Mouse (Mus musculus) midbrain, embryonic 12.5 days (tissue): ENCODE data around the gene 1110017D15Rik. TPM values are rescaled to one million over a fixed set of nuclear protein-coding genes. Genes with fewer than 3 reads are reported as not detected.
A peak's percentile ranks its signal among the peaks of the same experiment; 100 is the strongest.
"Not testable (repeated sequence)": the region's sequence is repeated elsewhere in the genome, so short reads cannot be mapped to it uniquely, and the experiment has no call there.

Source experiments
- ATAC-seq: fragments of 200-750 bp; cut with Nextera tagmentation; 2 replicates; pipeline ENCODE4 v1.8.0; 2017; ENCODE audit warnings: low read depth, moderate TSS enrichment, moderate library complexity; ENCODE audit not compliant: low FRiP score
- H3K27ac ChIP-seq: fragments of 300-500 bp; sonication (generic); replicated peaks from 2 replicates; pipeline ENCODE4 v1.5.1; 2016; ENCODE audit warnings: mild to moderate bottlenecking
- H3K27me3 ChIP-seq: fragments of 300-500 bp; sonication (generic); 2 replicates; pipeline ENCODE4 v1.6.1; 2016; ENCODE audit warnings: mild to moderate bottlenecking
- H3K36me3 ChIP-seq: fragments of 300-500 bp; sonication (generic); 2 replicates; pipeline ENCODE4 v1.6.1; 2016
- H3K4me1 ChIP-seq: fragments of 300-500 bp; sonication (generic); 2 replicates; pipeline ENCODE4 v1.6.1; 2016
- H3K4me2 ChIP-seq: fragments of 300-500 bp; sonication (generic); replicated peaks from 2 replicates; pipeline ENCODE4 v1.6.1; 2016; ENCODE audit warnings: mild to moderate bottlenecking, moderate library complexity
- H3K4me3 ChIP-seq: fragments of 300-500 bp; sonication (generic); 2 replicates; pipeline ENCODE4 v1.5.1; 2016; ENCODE audit warnings: mild to moderate bottlenecking
- H3K9ac ChIP-seq: fragments of 300-500 bp; sonication (generic); replicated peaks from 2 replicates; pipeline ENCODE4 v1.6.1; 2016; ENCODE audit warnings: mild to moderate bottlenecking, moderate library complexity
- H3K9me3 ChIP-seq: fragments of 300-500 bp; sonication (generic); 2 replicates; pipeline ENCODE4 v1.6.1; 2016; ENCODE audit warnings: mild to moderate bottlenecking
- WGBS: fragments of 180-500 bp; shearing (Covaris S2); methylation state at CpG from one replicate; pipeline ENCODE4 v1.1.7; 2016; 5-methylcytosine and 5-hydroxymethylcytosine counted together
- polyA plus RNA-seq: library from polyadenylated mRNA; unstranded; fragments of >200 nt; fragmentation: Nextera tagmentation; extraction: Ambion mirVana; gene quantifications from 2 replicates; pipeline ENCODE4 v1.2.1, GENCODE M21; 2016

Gene 1110017D15Rik
- polyA plus RNA-seq, 1 experiment from 2014 or later, result 5.0 TPM

DNA sequence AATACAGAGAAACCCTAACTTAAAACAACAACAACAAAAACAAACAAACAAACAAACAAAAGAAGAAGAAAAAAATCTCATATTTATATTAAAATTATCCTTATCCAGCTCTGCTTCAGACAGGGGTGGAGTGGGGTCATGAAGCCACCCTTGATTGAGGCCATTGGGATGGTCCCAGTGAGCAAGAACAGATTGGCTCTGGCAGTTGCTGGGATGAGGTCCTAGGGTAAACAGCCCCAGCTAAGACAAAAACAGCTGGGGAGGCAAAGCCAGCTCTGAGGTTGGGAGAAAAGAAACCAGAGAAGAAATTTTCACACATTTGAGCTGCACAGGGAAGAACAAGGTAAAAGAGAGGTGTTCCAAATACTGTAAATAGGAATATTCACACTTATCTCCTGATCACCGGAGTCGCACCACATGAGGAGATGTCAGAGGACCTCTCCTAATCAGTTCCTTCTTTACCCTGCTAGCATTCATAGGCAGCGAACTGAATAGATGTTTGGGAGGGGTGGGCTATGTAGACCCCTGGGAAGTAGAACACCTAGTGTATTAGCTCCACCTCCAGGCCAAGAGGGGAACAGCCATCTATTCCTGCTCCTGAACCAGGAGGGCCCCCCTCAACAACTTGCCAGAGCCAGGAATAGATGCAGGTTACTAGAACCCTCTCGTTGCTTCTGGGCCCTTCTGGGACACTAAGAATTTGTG is 38.2 kb downstream of the 1110017D15Rik start:
- no peak overlapping the region for H3K9ac ChIP-seq
- H3K36me3 ChIP-seq, result peaks cover 4% of the 10 kb centered on the region; the same call in 1 of the 2 replicates
- no peaks in the 10 kb centered on the region for H3K4me1 ChIP-seq
- H3K9me3 ChIP-seq, result no peaks in the 10 kb centered on the region
- H3K4me3 ChIP-seq, result no peak overlapping the region
- ATAC-seq, result no peak
- H3K27ac ChIP-seq, result no peak overlapping the region
- no peak overlapping the region for H3K4me2 ChIP-seq
- H3K27me3 ChIP-seq, result no peaks in the 10 kb centered on the region
- 68% methylated on average over 4 of the region's 4 CpGs for WGBS

DNA sequence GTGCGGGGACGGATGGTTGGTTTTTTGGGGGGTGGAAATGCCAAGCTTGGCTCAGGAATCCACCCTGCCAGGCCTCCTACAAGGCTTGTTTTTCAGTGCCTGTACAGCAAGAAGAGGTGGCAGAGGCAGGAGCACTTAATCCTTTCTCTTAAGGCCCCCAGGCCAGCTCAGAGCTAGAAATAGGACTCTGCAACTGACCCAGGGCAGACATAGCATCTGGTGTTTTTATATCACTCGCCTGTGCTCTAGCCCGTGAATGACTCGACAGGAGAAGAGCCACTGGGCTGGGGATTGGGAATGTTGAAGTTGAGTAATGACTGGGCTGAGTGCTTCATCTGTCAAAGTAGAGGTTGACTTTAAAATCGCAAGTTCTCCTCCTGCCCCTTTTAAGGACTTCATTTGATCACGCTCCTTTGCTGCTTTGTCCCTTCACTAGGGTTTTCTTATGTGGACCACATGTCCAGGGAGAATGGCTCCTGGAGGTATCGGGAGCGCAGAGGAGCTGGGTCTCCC is 39.4 kb downstream of the 1110017D15Rik start:
- H3K27ac ChIP-seq, result no peak overlapping the region
- WGBS, result 89% methylated on average over 9 of the region's 9 CpGs
- H3K4me2 ChIP-seq, result no peak overlapping the region
- H3K4me3 ChIP-seq, result no peak overlapping the region
- no peaks in the 10 kb centered on the region for H3K4me1 ChIP-seq
- H3K27me3 ChIP-seq, result no peaks in the 10 kb centered on the region
- no peak for ATAC-seq
- no peaks in the 10 kb centered on the region for H3K9me3 ChIP-seq
- peaks cover 9% of the 10 kb centered on the region; the same call in 1 of the 2 replicates for H3K36me3 ChIP-seq
- no peak overlapping the region for H3K9ac ChIP-seq

DNA sequence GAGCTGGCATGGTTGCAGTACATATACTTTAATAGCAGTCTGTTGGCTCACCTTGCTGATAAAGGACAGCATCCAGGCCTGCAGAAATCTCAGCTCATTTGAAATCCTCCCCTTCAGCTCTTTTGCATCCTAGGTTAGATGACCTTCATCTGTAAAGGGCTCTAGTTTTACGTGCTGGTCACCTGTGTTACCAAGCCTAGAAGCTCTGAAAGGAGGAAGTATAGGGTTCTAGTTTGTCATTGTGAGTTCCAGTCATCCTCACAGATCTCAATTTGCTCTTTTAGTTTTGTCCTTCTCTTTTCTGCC is 45.8 kb downstream of the 1110017D15Rik start:
- 79% methylated on average over 1 of the region's 1 CpGs for WGBS
- no peak for ATAC-seq
- Histone ChIP-seq H3K27me3 (no peaks in the 10 kb centered on the region), H3K4me2 (no peak overlapping the region), H3K36me3 (0 out of 2 replicates have a peak, but pooled peaks cover 6% of the 10 kb centered on the region), H3K27ac (peak overlapping the region; percentile 55), H3K9me3 (no peaks in the 10 kb centered on the region), H3K9ac (no peak overlapping the region), H3K4me1 (peaks cover 28% of the 10 kb centered on the region), H3K4me3 (no peak overlapping the region)

DNA sequence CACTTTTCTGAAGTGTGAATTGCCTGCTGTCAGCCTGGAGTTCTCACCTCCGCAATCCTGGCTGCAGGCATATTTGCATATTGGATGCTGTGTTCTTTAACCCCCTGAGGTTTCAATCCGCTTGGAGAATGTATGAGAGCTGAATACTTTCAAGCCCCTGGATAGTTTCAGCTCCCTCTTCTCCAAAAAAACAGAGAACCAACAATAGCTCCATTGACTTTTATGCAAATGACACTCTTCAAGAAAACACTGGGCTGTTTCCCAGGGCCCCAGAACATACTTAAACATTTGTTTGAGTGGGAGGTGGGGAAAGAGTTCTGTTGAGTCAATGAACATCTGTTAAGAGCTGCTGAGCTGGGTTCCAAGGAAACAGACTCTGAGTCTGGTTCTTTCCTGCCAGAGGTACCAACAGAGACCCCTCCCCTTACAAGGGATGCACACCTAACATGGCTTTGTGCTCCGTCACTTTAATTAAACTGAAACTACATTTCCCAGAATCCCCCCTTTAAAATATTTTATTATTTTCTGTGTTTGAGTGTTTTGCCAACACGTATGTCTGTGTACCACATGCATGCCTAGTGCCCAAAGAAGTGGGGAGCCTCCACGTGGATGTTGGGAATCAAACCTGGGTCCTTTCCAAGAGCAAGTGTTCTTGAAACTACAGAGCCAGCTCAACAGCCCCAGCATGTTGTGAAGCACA is 46.3 kb downstream of the 1110017D15Rik start:
- Histone ChIP-seq H3K27me3 (no peaks in the 10 kb centered on the region), H3K27ac (peak overlapping the region; percentile 55), H3K9ac (no peak overlapping the region), H3K4me2 (no peak overlapping the region; the same call in 1 of the 2 replicates), H3K9me3 (no peaks in the 10 kb centered on the region), H3K36me3 (0 out of 2 replicates have a peak, but pooled peaks cover 6% of the 10 kb centered on the region), H3K4me1 (peaks cover 30% of the 10 kb centered on the region), H3K4me3 (no peak overlapping the region)
- peak; percentile 73 for ATAC-seq
- 30% methylated on average over 5 of the region's 5 CpGs for WGBS

DNA sequence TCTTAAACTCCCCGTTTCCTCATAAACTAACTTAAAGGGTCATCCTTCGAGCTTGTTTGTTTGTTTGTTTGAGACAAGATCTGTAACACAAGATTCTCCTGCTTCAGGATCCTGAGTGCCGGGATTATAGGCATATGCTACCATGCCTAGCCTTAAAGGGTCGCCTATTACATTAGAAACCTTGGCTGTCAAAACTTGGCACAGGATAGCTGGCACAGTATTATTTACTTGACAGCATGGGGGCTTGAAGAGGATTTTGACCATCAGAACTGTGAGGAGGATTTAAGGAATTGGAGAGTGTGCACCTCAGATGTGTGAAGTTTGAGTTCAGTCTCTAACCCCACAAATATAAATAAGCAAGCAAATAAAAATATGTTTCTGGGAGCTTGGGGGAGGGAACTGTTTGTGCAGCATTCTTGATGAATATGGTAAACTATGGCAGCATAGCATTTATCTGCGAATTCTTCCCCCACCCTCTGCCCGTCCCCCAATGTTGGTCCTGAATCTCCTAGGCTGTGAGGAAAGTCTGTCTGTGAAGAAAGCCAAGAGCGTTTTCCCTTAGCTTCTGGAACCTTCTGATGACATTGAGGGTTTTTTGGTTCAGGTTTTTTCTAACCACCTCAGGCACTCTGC is 47.0 kb downstream of the 1110017D15Rik start:
- peak overlapping the region; percentile 55 for H3K27ac ChIP-seq
- H3K4me1 ChIP-seq, result peaks cover 34% of the 10 kb centered on the region
- 0 out of 2 replicates have a peak, but pooled peaks cover 6% of the 10 kb centered on the region for H3K36me3 ChIP-seq
- H3K9me3 ChIP-seq, result no peaks in the 10 kb centered on the region
- H3K27me3 ChIP-seq, result no peaks in the 10 kb centered on the region
- H3K4me3 ChIP-seq, result no peak overlapping the region
- ATAC-seq, result no peak
- WGBS, result 62% methylated on average over 7 of the region's 7 CpGs
- H3K4me2 ChIP-seq, result no peak overlapping the region
- H3K9ac ChIP-seq, result no peak overlapping the region

DNA sequence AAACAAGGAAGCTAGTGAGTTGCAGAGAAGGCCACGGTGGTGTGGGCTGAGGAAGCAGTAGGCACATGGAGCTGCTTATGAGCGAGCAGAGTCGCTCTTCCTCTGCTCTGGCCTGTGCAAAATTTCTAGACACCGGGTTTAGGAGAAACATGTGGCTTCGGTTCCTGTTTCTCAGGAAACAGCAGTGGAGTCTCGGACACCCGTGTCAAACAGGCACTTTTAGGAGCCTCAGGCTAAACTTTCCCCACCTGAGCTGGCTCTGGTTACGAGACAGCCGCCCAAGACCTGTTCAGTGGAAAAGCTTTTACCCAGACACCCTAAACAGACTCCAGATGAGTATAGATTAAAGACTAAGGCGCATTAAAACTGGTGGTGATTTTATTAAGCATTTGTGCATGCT is 47.9 kb downstream of the 1110017D15Rik start:
- ATAC-seq, result no peak

DNA sequence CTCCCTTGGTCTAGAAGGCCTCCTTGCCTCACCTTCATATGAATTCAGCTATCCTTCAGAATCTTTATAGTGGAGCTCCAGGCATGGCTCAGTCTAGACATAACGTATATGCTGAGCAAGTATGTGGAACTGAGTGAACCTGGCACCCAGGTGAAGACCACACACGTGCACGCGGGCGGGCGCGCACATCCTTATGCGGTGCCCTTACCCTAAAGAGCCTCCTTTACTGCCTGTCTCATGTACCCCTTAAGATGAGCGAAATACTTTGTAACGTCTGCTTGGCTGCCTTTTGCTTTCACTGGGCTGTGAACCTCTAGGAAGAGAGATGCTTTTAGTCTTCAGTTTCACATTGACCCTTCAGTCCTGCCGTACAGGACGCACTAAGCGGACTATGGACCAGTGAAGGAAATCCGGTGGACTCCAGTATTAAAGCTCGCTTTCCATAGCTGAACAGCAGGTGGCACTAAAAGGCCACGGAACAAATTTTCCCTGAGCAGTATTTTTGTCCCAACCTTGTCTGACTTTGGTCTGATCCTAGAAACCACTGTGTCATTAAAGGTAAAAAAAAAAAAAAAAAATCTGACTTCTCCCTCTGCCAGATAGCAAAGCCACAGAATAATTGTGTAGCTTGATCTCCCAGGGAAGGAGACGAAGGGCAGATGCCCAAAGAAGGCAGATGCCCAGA is 48.6 kb downstream of the 1110017D15Rik start:
- H3K9me3 ChIP-seq, result no peaks in the 10 kb centered on the region
- H3K9ac ChIP-seq, result no peak overlapping the region
- H3K4me2 ChIP-seq, result no peak overlapping the region
- no peak overlapping the region for H3K27ac ChIP-seq
- no peak overlapping the region for H3K4me3 ChIP-seq
- ATAC-seq, result no peak
- WGBS, result 62% methylated on average over 17 of the region's 17 CpGs
- peaks cover 42% of the 10 kb centered on the region for H3K4me1 ChIP-seq
- no peaks in the 10 kb centered on the region for H3K27me3 ChIP-seq
- 0 out of 2 replicates have a peak, but pooled peaks cover under 1% of the 10 kb centered on the region for H3K36me3 ChIP-seq

More for the DNA sequence above, 47.9 kb downstream of the 1110017D15Rik start:
- no peaks in the 10 kb centered on the region for H3K27me3 ChIP-seq
- peaks cover 35% of the 10 kb centered on the region for H3K4me1 ChIP-seq
- no peak overlapping the region for H3K4me2 ChIP-seq
- no peak overlapping the region for H3K27ac ChIP-seq
- H3K9ac ChIP-seq, result 0 out of 2 replicates have a peak overlapping the region, but pooled peaks have one; percentile 3
- H3K4me3 ChIP-seq, result no peak overlapping the region
- 0 out of 2 replicates have a peak, but pooled peaks cover 6% of the 10 kb centered on the region for H3K36me3 ChIP-seq
- 87% methylated on average over 10 of the region's 10 CpGs for WGBS
- H3K9me3 ChIP-seq, result no peaks in the 10 kb centered on the region

DNA sequence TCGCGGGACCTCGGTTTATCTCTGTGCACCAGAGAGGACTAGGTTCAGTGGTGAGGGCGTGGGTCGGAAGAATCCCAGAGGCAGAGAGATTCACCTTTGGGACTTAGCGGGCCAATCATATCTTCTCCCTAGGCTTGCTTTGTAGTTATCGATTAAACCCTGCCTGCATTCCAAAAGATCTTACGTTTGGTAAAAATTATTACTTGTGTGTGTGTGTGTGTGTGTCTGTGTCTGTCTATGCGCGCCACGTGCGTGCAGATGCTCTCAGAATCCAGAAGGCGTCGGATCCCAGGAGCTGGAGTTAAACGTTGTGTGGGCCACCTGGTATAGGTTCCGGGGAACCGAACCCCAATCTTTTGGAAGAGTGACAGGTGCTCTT is 51.9 kb downstream of the 1110017D15Rik start:
- no peaks in the 10 kb centered on the region for H3K9me3 ChIP-seq
- 0 out of 2 replicates have a peak, but pooled peaks cover 6% of the 10 kb centered on the region for H3K36me3 ChIP-seq
- H3K4me2 ChIP-seq, result peak overlapping the region; percentile 73
- peak overlapping the region; percentile 74 for H3K9ac ChIP-seq
- 5% methylated on average over 17 of the region's 17 CpGs for WGBS
- H3K27me3 ChIP-seq, result no peaks in the 10 kb centered on the region
- no peak; the same call in 1 of the 2 replicates for ATAC-seq
- peak overlapping the region; percentile 65 for H3K4me3 ChIP-seq
- H3K4me1 ChIP-seq, result peaks cover 33% of the 10 kb centered on the region
- peak overlapping the region; percentile 46; the same call in 1 of the 2 replicates for H3K27ac ChIP-seq

DNA sequence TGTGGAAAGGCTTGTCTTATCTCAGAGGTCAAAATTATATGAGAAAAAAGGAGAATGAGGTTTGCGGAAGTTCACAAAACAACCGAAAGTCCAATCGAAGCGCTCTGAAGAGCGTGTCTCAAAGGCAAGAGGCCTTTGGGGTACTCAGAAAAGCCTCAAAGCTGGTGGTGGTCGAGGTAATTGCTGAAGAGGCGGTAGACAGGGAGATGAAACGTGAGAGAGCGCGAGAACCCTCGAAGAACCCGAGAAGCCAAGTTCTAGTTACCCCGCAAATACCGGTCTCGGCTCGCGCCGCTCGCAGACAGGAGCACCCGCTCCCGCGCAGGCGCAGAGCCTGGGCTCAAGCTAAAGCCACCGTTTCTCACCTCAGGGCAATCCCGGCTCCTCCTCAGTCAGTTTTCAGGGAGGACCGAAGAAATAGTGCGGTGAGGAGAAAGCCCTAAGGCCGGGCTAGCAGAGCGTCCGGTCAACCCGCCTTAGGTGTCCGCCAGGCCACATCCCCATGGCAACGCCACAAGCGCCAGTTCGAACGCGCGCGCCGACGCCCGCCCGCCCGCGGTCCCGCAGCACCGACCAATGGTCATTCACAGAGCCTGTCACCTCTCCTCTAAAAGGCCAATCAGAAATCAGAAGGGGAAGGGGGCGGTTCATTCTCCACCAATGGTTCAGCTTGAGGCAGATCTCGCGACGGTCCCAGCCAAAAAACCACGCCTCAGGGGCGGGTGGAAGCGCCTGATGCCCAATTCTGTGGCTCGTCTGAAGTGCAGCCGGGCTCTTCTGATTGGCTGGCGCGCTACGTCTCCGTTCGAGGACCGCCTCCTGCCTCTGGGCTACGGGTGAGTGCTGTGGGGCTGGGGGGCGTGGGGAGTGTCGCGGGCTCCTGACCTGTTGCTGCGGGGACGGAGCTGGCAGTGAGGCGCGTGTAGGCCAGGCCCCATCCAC is 52.5 kb downstream of the 1110017D15Rik start, which contains the start of the genes Kif24 and Nudt2:
Kif24 (minus strand) TSS at position 543 of the 942 bp plus-strand sequence.
Nudt2 (plus strand) TSS at position 807 of the 942 bp plus-strand sequence.
- H3K27me3 ChIP-seq, result no peaks in the 10 kb centered on the region
- 0 out of 2 replicates have a peak, but pooled peaks cover 6% of the 10 kb centered on the region for H3K36me3 ChIP-seq
- WGBS, result under 1% methylated on average over 70 of the region's 70 CpGs
- H3K4me2 ChIP-seq, result peak within 1 kb of the TSS; percentile 73
- peak within 1 kb of the TSS; percentile 65 for H3K4me3 ChIP-seq
- H3K27ac ChIP-seq, result peak within 1 kb of the TSS; percentile 68
- no peaks in the 10 kb centered on the region for H3K9me3 ChIP-seq
- H3K4me1 ChIP-seq, result peaks cover 27% of the 10 kb centered on the region
- peak; percentile 98 for ATAC-seq
- H3K9ac ChIP-seq, result peak within 1 kb of the TSS; percentile 77

DNA sequence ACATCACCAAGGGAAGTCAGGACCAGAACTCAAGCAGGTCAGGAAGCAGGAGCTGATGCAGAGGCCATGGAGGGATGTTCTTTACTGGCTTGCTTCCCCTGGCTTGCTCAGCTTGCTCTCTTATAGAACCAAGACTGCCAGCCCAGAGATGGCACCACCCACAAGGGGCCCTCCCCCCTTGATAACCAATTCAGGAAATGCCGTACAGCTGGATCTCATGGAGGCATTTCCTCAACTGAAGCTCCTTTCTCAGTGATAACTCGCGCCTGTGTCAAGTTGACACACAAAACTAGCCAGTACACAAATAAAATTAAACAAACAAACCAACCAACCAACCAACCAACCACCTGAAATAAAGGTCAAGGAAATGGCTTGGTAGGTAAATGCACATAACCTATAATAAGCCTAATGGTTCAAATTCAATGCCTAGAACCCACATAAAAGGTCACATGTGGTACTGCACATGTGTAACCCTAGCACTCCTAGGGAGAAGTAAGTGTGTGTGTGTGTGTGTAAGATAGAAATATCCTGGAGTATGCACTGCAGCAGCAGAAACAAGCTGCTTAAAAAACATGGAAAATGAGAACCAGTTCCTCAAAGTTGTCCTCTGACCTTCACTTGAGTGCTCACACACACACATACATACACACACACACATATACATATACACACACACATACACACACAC is 53.9 kb downstream of the 1110017D15Rik start:
- not testable (repeated sequence) for ATAC-seq
- H3K4me3 ChIP-seq, result peak overlapping the region; percentile 65
- 75% methylated on average over 3 of the region's 3 CpGs for WGBS

More for the DNA sequence above, 53.9 kb downstream of the 1110017D15Rik start:
- H3K4me1 ChIP-seq, result peaks cover 22% of the 10 kb centered on the region
- H3K36me3 ChIP-seq, H3K27ac ChIP-seq, H3K27me3 ChIP-seq, H3K9me3 ChIP-seq: not testable (repeated sequence)
- peak overlapping the region; percentile 73 for H3K4me2 ChIP-seq
- H3K9ac ChIP-seq, result peak overlapping the region; percentile 77; the same call in 1 of the 2 replicates
